Mouse (Mus musculus) neural tube, embryonic 12.5 days (tissue): Measurements from ENCODE around the gene Akain1. TPM values are rescaled to one million over a fixed set of nuclear protein-coding genes. Genes with fewer than 3 reads are reported as not detected.
A peak's percentile ranks its signal among the peaks of the same experiment; 100 is the strongest.

Source experiments
- ATAC-seq: fragments of 200-750 bp; cut with Nextera tagmentation; 2 replicates; pipeline ENCODE4 v1.8.0; 2017; ENCODE audit warnings: low read depth, mild to moderate bottlenecking, moderate TSS enrichment, moderate library complexity; ENCODE audit not compliant: low FRiP score
- H3K27ac ChIP-seq: fragments of 300-500 bp; sonication (generic); 2 replicates; pipeline ENCODE4 v1.5.1; 2016
- H3K27me3 ChIP-seq: fragments of 300-500 bp; sonication (generic); replicated peaks from 2 replicates; pipeline ENCODE4 v1.6.1; 2016; ENCODE audit warnings: mild to moderate bottlenecking
- H3K36me3 ChIP-seq: fragments of 300-500 bp; sonication (generic); 2 replicates; pipeline ENCODE4 v1.6.1; 2016; ENCODE audit warnings: mild to moderate bottlenecking
- H3K4me1 ChIP-seq: fragments of 300-500 bp; sonication (generic); 2 replicates; pipeline ENCODE4 v1.6.1; 2016
- H3K4me2 ChIP-seq: fragments of 300-500 bp; sonication (generic); replicated peaks from 2 replicates; pipeline ENCODE4 v1.6.1; 2016; ENCODE audit warnings: mild to moderate bottlenecking
- H3K4me3 ChIP-seq: fragments of 300-500 bp; sonication (generic); 2 replicates; pipeline ENCODE4 v1.5.1; 2016
- H3K9ac ChIP-seq: fragments of 300-500 bp; sonication (generic); 2 replicates; pipeline ENCODE4 v1.6.1; 2016; ENCODE audit warnings: mild to moderate bottlenecking
- H3K9me3 ChIP-seq: fragments of 300-500 bp; sonication (generic); 2 replicates; pipeline ENCODE4 v1.6.1; 2016; ENCODE audit warnings: mild to moderate bottlenecking
- WGBS: fragments of 180-500 bp; shearing (Covaris S2); methylation state at CpG from one replicate; pipeline ENCODE4 v1.1.7; 2016; 5-methylcytosine and 5-hydroxymethylcytosine counted together
- polyA plus RNA-seq: library from polyadenylated mRNA; unstranded; fragments of >200 nt; fragmentation: Nextera tagmentation; extraction: Ambion mirVana; gene quantifications from 2 replicates; pipeline ENCODE4 v1.2.1, GENCODE M21; 2016

Gene Akain1
- polyA plus RNA-seq: 0.89 and 0.93 TPM in 2 replicates

DNA sequence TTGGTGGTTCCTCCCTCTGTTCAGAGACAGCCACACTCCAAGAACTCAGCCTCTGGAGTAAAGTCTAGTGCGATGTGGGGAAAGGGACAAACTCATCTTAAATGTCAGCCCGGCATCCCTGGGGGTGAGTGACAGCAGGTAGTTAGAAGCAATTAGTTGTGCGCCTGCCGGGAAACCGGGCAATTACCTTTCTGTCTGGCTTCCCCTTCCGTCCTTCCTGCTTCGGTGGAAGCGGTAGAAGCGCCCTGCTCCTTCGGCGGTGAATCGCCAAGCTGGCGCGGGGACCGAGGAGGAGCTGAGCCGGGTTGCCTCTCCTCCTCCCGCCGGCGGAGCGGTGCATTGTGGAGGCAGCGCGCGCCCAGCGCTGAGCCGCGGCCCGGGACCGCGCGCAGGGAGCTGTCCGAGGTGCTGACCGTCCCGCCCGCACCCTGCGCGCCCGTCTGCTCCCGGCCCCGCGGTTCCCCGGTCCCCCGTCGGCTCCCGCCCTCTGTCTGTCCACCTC, at the start of gene Akain1:
Gene Akain1 (plus strand): TSS at position 337 of the 502 bp plus-strand sequence.
- peak; percentile 79 for ATAC-seq
- peaks cover 56% of the 10 kb centered on the region for H3K27me3 ChIP-seq
- no peaks in the 10 kb centered on the region for H3K9me3 ChIP-seq
- no peak within 1 kb of the TSS for H3K27ac ChIP-seq
- H3K4me1 ChIP-seq: peaks cover 11% of the 10 kb centered on the region
- peak within 1 kb of the TSS; percentile 45 for H3K9ac ChIP-seq
- H3K4me2 ChIP-seq: peak within 1 kb of the TSS; percentile 77
- WGBS: under 1% methylated on average over 44 of the region's 44 CpGs
- peak within 1 kb of the TSS; percentile 49 for H3K4me3 ChIP-seq
- H3K36me3 ChIP-seq: no peaks in the 10 kb centered on the region

DNA sequence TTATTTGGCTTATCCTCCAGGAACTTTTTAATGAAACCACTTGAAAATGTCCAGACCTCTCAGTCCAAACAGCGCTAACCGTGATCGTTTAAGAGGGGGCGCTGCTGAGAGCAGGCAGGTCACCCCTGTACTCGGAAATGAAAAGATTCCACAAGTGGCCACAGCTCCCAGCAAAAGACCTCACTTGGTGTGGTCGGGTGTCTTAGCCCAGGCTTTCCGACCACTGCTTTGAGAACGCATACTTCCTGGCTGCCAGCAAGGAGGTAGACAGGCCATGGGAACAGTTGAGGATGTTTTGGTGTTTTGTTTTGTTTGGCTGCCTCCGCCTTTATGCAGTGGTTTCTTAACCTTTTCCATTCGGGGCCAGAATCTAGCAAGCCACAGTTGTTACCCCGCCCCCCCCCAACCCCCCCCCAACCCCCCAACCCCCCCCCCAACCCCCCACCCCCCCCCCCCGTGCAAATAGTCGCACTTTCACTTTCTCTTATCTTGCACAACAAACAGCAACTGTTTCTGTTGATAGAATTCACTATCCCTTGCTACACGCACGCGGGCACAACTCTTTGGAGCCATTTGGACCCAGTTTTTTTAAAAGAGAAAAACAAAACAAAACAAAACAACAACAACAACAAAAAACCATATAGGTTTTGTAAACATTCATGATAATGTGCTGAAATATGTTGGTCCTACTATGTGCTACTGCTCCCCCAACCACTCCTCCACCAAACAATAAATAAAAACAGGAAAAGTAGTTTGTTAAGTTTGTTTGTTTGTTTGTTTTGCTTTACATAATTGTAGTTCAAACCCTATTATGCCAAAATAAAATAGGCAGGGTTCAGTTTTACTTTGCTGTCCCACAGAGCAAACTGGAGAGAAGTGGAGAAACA, 42.7 kb upstream of the Akain1 start:
- Histone ChIP-seq H3K9me3 (no peaks in the 10 kb centered on the region), H3K9ac (no peak overlapping the region), H3K4me2 (no peak overlapping the region), H3K4me3 (no peak overlapping the region), H3K27ac (no peak overlapping the region), H3K27me3 (no peaks in the 10 kb centered on the region), H3K36me3 (peaks cover 2% of the 10 kb centered on the region; the same call in 1 of the 2 replicates), H3K4me1 (no peaks in the 10 kb centered on the region)
- WGBS: 58% methylated on average over 14 of the region's 16 CpGs
- ATAC-seq: no peak

DNA sequence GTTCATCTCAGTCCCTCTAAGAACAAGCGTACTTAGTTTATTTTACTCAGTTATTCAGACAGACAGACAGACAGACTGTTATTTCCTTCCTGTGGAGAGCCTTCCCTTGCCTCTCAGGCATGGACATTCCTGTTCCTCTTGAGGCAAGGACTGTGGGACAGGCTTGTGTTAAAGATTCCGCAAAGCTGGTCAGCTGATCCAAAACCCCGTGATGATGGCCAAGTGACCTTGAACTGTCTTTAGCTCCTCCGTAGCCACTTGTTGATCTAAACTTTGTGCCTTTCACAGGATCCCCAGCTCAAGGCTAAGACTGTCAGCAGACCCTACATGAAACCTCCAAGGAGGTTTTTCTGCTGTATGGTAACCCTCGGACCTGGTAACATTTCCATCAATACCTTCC, 42.0 kb upstream of the Akain1 start:
- ATAC-seq: no peak
- Histone ChIP-seq H3K4me1 (no peaks in the 10 kb centered on the region), H3K27ac (no peak overlapping the region), H3K4me3 (no peak overlapping the region), H3K9me3 (no peaks in the 10 kb centered on the region), H3K27me3 (no peaks in the 10 kb centered on the region), H3K36me3 (no peaks in the 10 kb centered on the region), H3K9ac (no peak overlapping the region), H3K4me2 (no peak overlapping the region)
- 71% methylated on average over 5 of the region's 5 CpGs for WGBS

DNA sequence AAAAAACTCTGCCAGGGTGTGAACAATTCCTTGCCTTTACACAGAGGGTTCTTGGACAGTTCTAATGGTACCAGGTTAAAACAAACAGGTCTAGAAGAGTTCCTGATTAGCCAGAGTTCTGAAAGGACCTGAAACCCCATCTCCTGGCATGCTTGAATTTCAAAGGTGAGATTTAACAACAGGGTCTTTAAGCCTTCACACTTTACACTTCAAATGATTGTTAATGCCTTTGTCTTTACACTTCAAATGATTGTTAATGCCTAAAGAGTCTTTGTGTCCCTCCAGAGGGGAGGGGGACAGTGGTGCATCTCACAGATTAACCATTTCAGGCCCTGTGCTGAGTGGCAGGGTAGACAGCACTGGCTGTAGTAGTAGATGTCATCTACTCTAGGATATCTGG, 41.0 kb upstream of the Akain1 start:
- no peak overlapping the region for H3K27ac ChIP-seq
- ATAC-seq: no peak
- no peaks in the 10 kb centered on the region for H3K9me3 ChIP-seq
- no peaks in the 10 kb centered on the region for H3K4me1 ChIP-seq
- no peak overlapping the region for H3K9ac ChIP-seq
- H3K4me2 ChIP-seq: no peak overlapping the region
- no peak overlapping the region for H3K4me3 ChIP-seq
- H3K36me3 ChIP-seq: no peaks in the 10 kb centered on the region
- no peaks in the 10 kb centered on the region for H3K27me3 ChIP-seq

DNA sequence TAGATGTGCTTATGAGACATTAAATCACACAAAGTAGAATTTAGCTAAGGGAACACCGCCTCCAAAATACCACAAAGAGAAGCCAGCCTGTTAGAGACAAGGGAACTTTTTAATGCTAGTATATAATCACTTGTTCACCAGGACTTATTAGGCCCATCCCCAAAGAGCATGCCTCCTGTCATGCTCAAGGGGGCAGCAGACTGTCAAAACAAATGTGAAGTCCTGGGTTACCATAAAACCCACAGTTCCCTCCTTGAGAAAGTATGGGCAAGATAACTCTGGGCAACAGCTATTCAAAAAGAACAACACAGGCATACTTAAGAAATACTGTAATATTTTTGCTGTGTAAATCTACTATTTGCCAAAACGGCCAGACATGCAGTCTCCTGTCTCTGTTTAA, 38.0 kb upstream of the Akain1 start:
- Histone ChIP-seq H3K27me3 (no peaks in the 10 kb centered on the region), H3K36me3 (no peaks in the 10 kb centered on the region), H3K4me2 (no peak overlapping the region), H3K9ac (no peak overlapping the region), H3K27ac (no peak overlapping the region), H3K4me1 (no peaks in the 10 kb centered on the region), H3K9me3 (no peaks in the 10 kb centered on the region), H3K4me3 (no peak overlapping the region)
- WGBS: 82% methylated on average over 2 of the region's 2 CpGs
- ATAC-seq: no peak

DNA sequence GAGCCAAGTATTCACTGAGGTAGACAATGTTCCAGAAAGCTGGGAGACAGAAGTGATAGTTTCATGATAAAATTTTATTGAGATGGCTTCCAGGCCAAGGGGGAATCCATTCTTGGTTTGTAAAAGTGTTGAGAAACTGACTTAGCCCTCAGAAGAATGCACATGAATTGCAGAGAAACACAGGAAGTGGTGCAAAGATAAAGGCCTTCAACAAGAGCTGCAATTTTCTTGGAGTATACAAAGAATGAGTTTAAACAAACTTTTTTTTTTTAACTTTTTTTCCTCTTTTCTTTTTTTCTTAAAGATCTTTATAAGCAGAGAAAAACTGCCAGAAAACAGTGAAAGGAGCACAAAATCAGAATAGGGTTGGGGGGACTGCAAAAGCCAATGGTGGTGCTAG, 23.0 kb upstream of the Akain1 start:
- no peaks in the 10 kb centered on the region for H3K36me3 ChIP-seq
- no peak for ATAC-seq
- no peak overlapping the region for H3K9ac ChIP-seq
- no peaks in the 10 kb centered on the region for H3K9me3 ChIP-seq
- H3K27me3 ChIP-seq: no peaks in the 10 kb centered on the region
- H3K27ac ChIP-seq: no peak overlapping the region
- H3K4me3 ChIP-seq: peak overlapping the region; percentile 72
- H3K4me2 ChIP-seq: peak overlapping the region; percentile 58
- no peaks in the 10 kb centered on the region; the same call in 1 of the 2 replicates for H3K4me1 ChIP-seq

DNA sequence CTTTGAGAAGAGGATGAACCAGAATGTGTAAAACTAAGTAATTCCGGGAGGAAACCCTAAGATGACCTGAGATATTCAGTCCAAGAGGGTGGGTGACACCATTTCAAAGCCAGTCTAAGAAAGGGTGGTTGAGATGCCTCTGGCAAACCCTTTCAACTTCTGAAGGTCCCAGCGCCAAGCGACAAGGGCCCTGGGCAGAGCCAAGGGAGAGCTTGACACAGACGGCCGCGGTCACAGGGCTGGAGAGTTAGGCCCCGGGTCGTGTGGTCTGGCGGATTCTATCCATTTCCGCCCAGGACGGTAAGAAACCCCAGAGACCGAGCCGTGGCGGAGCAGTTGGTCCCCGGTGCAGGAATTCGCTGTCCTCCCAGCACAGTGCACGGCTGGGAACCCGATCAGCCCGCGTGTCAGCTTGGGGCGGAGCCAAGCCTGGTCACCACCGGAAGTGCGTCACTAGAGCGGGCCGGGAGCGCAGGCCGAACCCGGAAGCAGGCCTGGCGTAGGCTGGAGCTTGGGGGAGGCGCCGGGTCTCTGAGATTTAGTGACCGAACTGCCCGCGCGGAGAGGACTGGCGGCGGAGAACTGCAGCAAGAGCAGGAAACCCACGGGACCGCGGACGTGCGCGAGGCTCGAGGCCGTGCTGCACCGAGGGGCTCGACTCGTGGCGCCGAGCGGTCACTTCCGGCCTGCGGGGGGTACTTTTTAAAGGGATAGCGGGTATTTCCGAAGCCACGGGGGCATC, 22.0 kb upstream of the Akain1 start:
- Histone ChIP-seq H3K4me2 (peak overlapping the region; percentile 58), H3K9ac (peak overlapping the region; percentile 81), H3K36me3 (no peaks in the 10 kb centered on the region), H3K4me3 (peak overlapping the region; percentile 72), H3K9me3 (no peaks in the 10 kb centered on the region), H3K27ac (peak overlapping the region; percentile 88), H3K4me1 (no peaks in the 10 kb centered on the region; the same call in 1 of the 2 replicates), H3K27me3 (no peaks in the 10 kb centered on the region)
- peak; percentile 100 for ATAC-seq
- WGBS: under 1% methylated on average over 56 of the region's 56 CpGs

DNA sequence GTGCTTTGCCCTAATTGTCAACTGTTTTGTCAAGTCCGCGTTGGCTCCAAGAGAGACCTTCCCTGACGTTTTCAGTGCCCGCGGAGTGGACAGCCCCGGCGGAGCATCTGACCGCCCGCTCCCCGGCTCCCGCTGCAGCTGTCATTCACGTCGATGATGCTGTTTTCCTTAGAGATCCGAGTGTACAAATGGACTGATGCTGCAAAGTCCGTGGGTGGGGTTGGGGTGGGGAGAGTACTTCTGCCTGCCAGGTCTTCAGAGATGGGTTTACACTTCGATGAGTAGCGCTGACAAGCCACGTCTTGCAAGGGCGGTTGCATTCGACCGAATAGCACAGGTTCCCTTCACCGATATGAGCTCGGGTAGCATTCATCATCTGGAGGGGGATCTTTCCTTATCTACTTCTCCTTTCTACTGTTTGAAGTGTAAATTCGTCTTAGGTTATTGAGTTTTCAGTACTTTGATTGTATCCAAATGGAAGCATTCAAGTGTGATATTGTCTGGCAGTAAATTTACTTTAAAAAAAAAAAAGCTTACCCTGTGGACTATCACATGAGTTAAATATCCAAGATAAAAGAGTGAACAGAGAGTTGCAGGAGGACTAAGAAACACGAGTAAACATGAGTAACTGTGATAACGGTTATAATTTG, 21.3 kb upstream of the Akain1 start:
- WGBS: 4% methylated on average over 26 of the region's 26 CpGs

DNA sequence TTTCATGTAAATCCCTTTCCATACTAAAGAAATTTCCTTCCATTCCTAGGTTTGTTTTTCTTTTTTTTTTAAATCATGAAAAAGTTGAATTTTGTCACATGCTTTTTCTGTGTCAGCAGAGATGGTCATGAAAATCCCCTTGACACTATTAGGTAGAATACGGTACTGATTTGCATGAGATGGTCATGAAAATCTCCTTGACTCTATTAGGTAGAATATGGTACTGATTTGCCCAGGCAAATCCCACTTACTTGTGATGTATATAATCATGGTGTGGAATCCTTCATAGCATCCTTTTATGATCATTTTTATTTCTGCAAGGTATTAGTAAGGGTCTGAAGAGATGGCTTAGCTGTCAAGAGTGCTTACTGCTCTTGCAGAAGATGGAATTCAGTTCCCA, 17.5 kb upstream of the Akain1 start:
- Histone ChIP-seq H3K9me3 (no peaks in the 10 kb centered on the region), H3K4me2 (no peak overlapping the region), H3K27me3 (no peaks in the 10 kb centered on the region), H3K4me1 (no peaks in the 10 kb centered on the region; the same call in 1 of the 2 replicates), H3K36me3 (no peaks in the 10 kb centered on the region), H3K9ac (no peak overlapping the region), H3K4me3 (no peak overlapping the region), H3K27ac (no peak overlapping the region)
- ATAC-seq: no peak
- WGBS: 9% methylated on average over 1 of the region's 1 CpGs

More for the DNA sequence above, 21.3 kb upstream of the Akain1 start:
- no peaks in the 10 kb centered on the region for H3K36me3 ChIP-seq
- H3K27ac ChIP-seq: peak overlapping the region; percentile 88; the same call in 1 of the 2 replicates
- peak overlapping the region; percentile 58 for H3K4me2 ChIP-seq
- H3K9me3 ChIP-seq: no peaks in the 10 kb centered on the region
- H3K27me3 ChIP-seq: no peaks in the 10 kb centered on the region
- peak overlapping the region; percentile 81 for H3K9ac ChIP-seq
- no peaks in the 10 kb centered on the region; the same call in 1 of the 2 replicates for H3K4me1 ChIP-seq
- ATAC-seq: no peak; the same call in 1 of the 2 replicates
- peak overlapping the region; percentile 72 for H3K4me3 ChIP-seq

DNA sequence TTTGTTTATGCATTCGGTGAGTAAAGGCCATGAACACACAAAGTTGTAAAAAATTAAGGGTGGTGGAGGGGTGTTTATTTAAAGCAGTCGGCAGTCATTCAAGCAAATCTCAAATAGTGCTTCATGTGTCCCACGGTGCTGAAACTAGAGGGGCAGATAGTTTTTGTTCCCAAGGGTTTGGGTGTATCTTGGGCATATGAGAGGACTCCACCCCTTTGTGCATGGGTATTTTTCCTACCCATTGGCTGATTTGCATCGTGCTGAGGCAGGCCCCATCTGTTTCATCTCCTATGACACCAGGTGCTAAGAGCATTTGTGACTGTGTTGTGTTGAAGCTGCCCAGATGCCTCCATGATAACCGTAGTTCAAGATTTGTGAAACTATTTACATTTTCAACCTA, 1.3 kb upstream of the Akain1 start:
- no peak overlapping the region for H3K9ac ChIP-seq
- no peak overlapping the region for H3K4me2 ChIP-seq
- H3K4me1 ChIP-seq: peaks cover 11% of the 10 kb centered on the region
- no peaks in the 10 kb centered on the region for H3K36me3 ChIP-seq
- peaks cover 56% of the 10 kb centered on the region for H3K27me3 ChIP-seq
- no peak for ATAC-seq
- H3K4me3 ChIP-seq: no peak overlapping the region
- no peaks in the 10 kb centered on the region for H3K9me3 ChIP-seq
- no peak overlapping the region for H3K27ac ChIP-seq
- 73% methylated on average over 5 of the region's 5 CpGs for WGBS

DNA sequence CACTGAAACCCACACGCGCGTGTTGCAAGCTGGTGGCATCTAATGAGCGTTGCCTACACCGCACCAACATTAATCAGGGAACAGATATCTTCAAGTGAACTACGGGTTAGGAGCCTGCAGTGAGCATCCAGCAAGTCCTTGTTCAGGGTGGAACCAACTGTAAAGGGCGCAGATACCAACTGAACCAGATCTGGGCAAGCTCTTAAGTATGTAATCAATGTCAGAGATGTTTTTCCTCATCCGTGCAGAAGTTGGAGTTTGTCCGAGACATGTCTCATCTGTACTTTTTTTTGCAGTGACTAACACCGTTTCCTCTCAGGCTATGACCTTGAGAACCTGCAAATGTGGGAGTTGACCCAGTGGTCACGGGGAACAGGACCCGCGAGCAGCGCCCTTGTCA, 640 bp upstream of the Akain1 start:
- no peak overlapping the region for H3K9ac ChIP-seq
- peak overlapping the region; percentile 49 for H3K4me3 ChIP-seq
- H3K27me3 ChIP-seq: peaks cover 56% of the 10 kb centered on the region

More for the DNA sequence above, 640 bp upstream of the Akain1 start:
- Histone ChIP-seq H3K4me2 (peak overlapping the region; percentile 77), H3K36me3 (no peaks in the 10 kb centered on the region), H3K4me1 (peaks cover 11% of the 10 kb centered on the region), H3K27ac (no peak overlapping the region), H3K9me3 (no peaks in the 10 kb centered on the region)
- ATAC-seq: no peak
- WGBS: 34% methylated on average over 14 of the region's 14 CpGs
